Mouse (Mus musculus) kidney, adult 2 months (tissue): Measurements from ENCODE around the gene Hat1.

ENCODE experiments used
- CTCF ChIP-seq: fragments of 200-500 bp; conservative IDR thresholded peaks from 2 replicates; pipeline ENCODE4 v1.5.1; 2011; ENCODE audit warnings: low read depth, mild to moderate bottlenecking, control low read depth, low read length, moderate library complexity, mixed read lengths; ENCODE audit not compliant: insufficient read depth, insufficient read length
- POLR2A ChIP-seq: fragments of 200-500 bp; IDR thresholded peaks from one replicate; pipeline ENCODE4 v1.6.1; 2011; ENCODE audit warnings: low read depth, low read length, control low read depth

DNA sequence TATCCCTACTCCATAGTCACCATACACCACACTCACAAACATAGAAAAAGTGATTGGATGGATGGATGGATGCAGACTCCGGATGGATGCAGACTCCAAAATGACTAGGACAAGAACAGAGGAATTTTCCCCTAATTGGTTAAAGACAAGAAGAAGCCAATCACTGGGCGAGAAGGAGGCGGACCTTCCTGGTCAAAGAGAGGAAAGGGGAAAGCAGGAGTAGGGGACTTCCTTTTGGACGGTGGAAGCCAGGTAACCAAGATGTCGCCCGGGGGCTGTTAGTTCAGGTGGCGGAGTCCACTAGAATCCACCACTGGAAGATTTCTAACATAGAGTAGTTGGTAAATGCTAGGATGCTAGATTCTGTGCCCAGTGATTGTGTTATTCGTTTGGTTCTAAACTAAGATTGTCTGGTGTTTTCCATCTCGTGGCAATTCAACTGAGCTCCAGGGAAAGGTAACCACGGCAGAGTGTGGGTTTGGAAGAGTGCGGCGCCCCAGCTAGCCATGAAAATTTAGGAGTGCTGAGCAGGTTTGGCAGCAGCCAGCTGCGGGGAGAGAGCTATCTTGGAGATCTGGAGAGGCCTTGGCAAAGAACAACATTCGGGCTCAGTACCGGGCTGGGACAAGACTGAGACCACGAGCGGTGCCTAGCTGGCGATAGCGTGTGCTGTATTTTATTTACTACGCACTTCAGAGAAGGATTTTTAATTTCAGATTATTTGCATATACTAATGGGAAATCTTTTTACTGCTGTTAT, 40.8 kb upstream of the Hat1 start:
- no peak for TF ChIP-seq CTCF
- TF ChIP-seq POLR2A: no peak
